Mouse (Mus musculus): ENCODE results near the gene Fancc.

Gene Fancc

DNA sequence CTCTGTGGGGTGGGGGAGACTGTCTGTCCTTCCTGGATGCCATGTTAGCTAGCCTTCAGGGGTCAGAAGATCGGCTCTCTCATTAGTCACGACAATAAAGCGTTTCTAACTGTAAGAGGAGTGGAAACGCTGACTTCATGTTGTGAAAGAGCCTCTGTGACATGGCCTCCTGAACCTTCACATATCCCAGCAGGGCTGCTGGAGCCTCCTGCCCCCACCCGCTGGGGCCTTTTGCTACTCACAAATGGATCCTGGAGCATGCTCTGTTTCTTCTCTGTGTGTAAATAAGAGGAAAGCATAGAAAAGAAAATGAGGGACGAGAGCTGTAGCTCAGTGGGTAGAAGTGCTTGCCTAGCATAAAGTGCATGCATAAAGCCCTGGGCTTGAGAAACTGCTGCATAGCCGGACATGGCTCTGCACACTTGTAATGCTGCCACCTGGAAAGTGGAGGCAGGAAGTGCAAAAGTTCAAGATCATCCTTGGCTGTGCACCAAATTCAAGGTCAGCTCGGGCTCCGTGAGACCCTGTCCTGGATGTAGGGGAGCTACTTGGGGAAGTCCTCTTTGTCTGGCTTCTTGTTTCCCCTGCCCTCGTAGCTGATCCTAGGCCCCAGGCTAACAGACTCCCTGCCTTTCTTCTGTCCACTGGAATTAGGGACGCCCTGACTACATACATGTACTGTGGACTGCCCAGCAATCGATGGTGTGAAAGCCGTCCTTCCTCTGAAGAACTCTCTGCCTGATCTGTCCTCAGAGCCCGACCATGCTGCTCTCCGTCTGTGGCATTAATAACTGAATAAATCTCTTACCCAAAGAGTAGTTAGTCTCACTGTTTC is 202.5 kb downstream of the Fancc start:
- no peak for DNase-seq (ENCODE audit: extremely low spot score, low read depth, low spot score)

DNA sequence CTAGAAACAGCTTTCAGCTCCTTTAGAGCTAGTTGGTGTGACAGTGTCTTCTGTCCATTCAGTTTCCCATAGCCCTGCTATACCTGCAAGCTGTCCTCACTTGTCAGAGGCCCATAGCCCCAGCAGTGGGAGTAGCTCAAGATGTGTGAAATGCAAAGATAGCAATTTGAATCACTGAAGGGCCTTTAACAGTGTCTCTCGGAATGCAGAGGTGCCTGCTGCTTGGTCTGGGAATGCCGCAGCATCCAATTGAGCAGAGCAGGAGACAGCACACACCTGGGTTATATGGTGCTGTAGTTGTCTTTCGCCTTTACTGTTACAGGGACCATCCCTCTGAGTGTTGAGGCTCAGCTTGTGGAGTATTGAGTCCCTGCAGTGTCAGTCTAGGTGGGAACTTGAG is 203.4 kb downstream of the Fancc start:
- DNase-seq (ENCODE audit: extremely low spot score, low read depth, low spot score): no peak

DNA sequence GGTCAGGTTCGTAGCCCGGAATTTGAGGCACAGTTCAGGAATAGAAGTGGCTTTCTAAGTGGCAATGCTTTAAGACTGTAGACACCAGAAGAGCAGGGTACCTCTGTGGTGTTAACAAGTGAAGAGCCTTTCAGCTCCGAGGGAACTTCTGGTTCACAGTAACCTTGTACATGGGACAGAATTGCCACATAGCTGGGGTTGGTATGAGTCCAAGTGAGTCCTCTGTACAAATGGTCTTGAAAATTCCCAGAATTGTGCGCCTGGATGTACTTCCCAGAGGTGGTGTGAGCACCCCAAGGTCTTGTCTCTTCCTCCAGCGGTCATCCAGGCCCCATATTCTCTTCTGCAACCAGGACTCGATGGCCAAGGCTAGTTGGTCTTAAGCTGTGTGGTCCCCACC is 206.1 kb downstream of the Fancc start:
- no peak for DNase-seq (ENCODE audit: extremely low spot score, low read depth, low spot score)

DNA sequence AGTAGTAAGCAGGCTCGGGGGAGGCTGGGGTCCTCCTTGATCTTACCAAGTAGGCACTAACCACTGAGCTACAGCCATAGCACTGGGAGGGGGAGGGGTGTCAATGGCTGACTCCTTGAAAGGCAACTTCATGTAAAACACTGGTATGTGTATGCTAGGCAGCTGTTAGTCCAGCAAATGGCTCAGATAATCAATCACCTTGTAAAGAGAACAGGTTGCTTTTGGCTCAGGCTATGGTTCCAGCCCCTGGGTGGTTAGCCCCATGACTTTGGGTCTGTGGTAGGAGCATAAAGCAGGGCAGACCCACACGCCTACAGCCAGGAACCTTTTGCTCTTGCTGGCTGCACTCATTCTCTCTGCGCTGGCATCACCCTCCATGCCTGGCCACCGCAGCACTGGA is 207.0 kb downstream of the Fancc start:
- DNase-seq (ENCODE audit: extremely low spot score, low read depth, low spot score): no peak

DNA sequence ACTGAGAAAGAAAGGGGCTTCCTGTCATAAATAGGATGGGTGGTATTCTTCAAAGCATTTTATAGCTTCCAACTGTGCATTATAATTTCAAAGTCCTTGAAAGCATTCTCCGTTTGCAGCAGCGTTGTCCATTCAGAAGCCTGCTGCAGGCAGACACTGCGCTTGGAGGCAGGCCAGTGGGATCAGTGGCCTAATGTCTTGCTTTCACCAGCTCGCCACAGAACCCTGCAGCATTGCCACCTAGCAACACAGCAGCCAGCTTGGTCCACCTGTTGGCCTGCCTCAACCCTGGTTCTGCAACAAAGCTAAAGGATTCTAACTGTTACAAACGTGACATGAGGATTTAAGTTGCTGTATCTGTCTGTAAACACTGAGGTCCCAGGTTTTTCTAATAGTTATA is 207.4 kb downstream of the Fancc start:
- DNase-seq (ENCODE audit: extremely low spot score, low read depth, low spot score): no peak

DNA sequence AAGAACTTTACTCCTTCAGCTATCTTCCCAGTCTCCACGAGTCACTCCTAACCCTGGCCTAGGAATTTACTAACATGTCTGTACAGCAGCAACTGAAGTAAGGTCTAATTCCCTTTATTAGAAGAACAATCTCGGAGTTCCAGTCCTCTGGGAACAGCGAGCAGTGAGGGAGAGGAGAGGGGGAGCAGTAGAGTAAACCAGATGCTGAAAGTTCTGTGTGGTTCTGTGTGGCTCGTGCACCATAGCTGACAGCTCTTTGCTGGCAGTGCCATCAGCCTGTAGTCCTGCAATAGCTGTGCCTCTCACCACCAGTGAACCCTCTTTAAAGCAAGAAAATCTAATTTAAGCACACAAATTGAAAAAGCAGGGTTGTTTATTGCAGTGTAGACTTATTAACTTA is 207.9 kb downstream of the Fancc start:
- no peak for DNase-seq (ENCODE audit: extremely low spot score, low read depth, low spot score)

DNA sequence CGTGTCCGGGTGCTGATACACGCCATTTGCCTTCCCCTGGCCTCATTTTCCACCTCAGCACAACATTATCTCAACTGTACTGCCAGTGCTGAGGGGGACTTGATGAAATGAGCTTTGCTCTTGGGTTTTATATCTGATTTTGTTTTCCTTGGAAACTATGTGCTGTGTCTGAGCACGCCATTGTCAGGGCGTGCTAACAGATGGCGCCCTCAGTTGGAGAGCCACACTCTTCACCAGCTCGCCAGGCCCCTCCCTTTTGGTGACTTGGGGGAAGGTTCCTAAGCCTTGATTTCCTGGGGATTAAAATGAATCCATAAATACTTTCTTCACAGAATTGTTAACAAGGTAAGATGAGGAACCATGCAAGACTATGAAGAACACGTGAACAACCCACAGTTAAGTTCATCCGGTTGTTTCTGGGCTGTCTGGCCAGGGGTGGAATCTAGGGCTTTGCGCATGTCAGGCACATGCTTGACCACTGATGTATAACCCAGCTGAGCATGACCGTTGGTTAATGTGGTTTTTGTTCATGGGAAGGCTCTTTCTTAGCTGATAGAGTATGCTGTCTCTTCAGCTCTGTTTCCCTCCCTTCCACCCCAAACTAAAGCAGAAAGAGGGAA is 210.5 kb downstream of the Fancc start:
- DNase-seq (ENCODE audit: extremely low spot score, low read depth, low spot score): no peak

DNA sequence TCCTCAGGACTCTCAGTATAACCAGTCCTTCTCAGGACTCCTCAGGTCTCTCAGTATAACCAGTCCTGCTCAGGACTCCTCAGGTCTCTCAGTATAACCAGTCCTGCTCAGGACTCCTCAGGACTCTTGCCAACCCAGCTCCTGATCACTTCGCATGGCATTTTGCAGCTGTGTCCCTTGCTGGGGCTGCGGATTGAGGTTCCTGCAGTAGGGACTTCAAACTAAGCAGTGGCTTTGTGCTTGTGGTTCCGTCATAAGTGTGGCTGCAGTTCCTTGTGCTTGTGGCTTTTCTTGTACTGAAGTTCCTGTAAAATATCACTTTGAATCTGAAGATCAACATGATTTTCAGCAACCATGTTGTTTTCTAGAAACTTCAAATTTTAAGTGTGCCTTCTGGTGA is 212.3 kb downstream of the Fancc start:
- DNase-seq (ENCODE audit: extremely low spot score, low read depth, low spot score): no peak

DNA sequence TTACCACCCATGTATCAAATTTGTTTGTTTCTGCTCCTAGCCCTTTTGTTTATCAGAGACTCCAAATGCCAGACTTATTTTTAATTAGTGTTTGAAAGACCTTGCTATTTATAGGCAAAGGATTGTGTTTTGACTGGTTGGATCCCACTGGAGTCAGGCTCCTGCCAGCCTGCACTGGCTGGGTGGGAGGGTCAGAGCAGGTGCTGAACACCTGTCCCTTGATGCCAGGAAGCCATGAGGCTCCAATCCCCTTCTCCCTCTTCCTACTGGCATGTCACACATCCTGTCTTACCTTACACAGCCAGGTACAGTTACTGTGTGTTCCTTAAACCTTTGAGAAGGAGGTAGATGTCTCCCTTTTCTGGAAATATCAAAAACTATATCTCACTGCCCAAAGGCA is 213.8 kb downstream of the Fancc start:
- DNase-seq (ENCODE audit: extremely low spot score, low read depth, low spot score): no peak

DNA sequence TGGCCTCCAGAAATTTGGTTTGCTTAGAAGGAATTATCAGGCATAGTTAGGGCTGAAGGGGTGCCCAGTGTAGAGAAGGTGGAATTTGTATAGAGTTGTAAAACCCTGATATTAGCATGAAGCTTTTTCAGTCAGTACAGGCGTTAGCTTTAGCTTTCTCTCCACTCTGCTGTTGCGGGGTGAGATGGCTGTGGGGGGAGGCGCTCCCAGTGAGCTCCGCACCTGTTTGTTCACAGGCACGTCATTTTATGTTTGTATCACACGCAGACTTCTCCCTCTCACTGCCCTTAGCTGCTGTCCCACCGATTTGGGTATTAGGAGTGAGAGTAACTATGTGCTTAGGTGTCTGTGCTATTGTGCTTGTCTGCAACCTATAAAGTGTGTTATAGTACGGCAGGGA is 215.9 kb downstream of the Fancc start:
- DNase-seq (ENCODE audit: extremely low spot score, low read depth, low spot score): no peak

DNA sequence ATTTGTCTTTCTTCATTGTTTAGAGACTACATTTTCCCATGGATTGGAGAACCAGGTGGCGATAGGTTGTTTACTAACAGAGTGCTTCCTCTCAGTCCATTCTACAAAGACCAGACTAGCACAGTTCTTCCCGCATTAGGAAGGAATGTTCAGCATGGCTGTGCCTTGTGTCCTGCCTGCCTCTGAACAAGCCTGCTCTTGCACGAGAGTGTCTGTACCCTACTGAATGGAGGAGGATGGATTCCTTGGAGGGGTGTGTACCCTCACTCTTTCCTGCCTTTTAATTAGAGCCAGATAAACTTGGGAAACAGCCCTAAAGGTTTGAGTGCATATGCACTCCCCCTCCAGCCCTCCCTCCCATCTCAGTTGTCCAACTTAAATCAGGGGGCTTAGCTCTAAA is 216.7 kb downstream of the Fancc start:
- no peak for DNase-seq (ENCODE audit: extremely low spot score, low read depth, low spot score)

DNA sequence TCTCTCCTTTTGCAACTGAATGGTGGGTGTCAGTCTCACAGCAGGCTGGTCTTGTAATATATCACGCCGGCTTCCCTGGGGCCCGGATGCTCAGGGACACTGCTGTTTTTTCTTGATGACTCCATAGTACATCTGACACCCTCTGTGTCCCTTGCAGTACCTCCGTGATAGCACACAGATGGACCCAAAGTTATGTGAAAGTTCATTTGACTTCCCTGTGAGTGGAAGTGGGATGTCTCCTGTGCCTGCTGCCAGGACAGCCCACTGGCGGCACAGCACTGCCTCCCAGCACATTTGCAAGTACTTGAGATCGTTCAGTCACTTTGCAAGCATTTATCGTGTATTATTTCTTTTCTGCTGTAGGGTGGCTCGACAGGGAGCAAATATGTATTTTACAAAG is 217.3 kb downstream of the Fancc start:
- DNase-seq (ENCODE audit: extremely low spot score, low read depth, low spot score): no peak

DNA sequence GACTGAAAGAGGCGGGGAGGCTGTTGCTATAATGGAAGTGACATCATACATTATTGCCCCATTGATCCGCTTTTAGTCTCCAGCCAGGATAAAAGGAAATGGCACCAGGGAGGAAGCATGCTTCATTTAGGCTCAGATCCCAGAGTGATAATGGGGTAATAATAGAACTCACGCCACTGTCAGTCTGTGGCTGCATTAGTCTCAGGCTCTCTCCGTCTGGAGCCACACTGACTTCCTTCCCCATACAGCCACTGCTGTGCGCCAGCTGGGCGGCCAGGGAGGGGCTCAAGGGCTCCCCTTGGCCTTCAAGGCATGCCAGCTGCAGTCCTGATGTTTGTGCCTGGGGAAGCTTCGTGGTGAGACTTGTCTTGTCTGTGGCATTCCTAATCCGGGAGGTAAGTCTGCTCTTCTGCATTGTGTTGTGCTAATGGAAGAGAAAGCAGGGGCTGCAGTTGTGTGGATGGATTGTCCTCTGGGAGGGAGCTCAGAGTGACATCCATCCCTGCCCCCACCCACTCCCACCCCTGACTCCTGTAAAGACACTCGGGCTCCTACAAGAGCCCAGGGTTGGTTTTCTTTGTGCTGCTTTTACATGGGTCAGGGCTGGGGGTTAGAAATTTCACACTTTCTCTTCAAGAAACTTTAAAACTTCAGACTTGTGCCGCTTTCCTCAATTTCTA is 218.1 kb downstream of the Fancc start:
- DNase-seq (ENCODE audit: extremely low spot score, low read depth, low spot score): no peak

DNA sequence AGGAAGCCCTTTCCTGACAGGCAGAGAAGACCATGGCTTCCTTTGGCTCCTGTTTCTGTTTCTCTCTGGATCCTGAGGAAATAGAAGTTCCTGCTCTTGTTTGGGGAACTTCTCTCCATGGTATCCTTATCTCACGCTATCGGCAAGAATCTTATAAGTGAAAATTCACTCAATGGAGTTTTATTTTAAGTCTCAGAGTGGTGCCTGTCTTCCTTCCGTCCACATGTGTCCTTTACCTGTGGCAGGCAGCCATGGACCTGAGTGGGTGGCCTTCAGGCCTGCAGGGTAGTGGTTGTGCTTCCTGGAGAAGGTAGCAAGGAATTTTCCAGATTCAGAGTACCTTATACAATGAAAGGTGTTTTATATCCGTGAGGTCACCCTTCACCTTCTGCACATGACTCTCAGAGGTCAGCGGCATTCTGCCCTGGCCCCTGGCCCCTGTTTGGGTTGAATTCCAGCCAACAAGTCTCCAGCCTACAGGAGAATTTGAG is 218.9 kb downstream of the Fancc start:
- no peak for DNase-seq (ENCODE audit: extremely low spot score, low read depth, low spot score)

DNA sequence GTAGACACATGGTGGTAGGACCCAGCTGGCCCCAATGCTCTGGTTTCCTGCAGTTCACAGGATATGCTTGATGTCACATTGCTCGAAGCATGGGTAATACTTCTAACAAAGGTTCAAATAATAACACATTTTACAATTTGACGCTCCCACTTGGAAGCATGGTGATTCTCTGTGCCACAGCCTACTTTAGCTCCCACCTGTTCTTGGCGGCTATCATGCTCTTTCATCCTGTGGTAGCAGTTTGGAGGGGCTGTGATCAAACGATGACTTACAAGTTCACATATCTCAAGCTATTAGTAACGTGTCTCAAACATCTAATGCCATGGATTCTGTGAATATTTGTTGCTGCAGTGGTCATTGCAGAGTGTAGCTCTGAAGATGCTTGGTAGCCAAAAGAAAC is 219.8 kb downstream of the Fancc start:
- DNase-seq (ENCODE audit: extremely low spot score, low read depth, low spot score): no peak

DNA sequence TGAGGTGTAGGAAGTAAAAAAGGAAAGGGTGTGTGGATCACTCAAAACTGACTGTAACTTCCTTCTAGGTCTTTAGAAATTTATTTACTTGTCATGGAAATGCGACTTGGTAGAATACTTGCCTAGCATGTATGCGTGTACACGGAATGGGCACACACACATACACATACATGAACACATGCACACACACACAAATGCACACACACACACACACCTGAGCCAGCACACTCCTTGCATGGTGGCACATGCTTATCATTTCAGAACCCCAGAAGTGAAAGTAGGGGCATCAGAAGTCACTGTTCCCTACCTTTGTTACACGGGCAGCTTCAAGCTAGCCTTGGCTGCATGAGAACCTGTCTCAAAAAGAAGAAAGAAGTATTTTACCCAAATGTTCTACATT is 220.7 kb downstream of the Fancc start:
- no peak for DNase-seq (ENCODE audit: extremely low spot score, low read depth, low spot score)

DNA sequence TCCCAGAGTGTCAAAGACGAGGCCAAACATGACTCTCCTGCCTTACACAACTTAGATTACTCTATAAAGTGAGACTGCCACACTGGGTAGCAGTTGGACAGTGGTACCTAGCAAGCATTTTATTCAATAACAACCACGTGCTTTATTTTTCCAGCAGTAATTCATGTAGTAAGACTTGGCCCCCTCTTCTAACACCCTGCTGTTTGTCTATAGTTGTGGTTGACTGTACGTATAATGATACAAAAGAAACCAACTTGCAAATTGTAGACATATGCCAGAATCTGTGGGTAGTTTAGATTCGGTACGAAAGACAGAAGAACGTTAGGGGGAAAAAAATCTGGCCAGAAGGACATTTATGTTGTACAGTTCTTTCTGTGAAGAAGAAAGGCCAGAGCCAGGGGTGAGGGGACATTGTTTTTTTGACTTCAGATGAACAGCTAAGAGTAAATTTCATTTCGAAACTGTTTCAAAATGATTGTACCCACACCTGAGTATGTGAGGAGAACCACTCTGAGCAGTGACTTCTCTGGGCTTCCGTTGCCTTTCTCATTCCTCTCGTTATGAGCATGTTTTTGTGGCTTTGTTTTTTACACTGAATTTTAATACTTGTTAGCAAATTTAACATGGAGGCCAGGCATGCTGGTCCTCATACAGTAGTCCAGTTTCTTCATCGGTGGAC is 222.5 kb downstream of the Fancc start:
- no peak for DNase-seq (ENCODE audit: extremely low spot score, low read depth, low spot score)

DNA sequence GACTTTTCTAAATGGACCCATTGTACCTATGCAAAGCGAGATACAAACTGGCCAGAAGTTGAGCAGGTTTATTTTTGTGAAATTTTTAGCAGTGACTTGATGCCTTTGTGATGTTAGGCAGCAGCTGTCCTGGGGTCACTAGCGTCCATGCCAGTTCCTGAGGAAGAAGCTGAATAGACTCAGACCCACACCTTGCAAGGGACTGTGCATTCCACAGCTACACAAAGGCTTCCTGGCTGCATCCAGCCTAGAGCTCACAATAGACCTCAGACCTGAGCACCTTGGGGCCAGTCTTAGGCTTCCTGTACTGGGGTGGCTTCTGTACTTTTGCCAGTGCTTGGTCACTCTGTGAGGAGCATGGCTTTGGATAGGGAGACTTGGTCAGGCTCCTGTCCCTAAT is 223.2 kb downstream of the Fancc start:
- DNase-seq (ENCODE audit: extremely low spot score, low read depth, low spot score): no peak

DNA sequence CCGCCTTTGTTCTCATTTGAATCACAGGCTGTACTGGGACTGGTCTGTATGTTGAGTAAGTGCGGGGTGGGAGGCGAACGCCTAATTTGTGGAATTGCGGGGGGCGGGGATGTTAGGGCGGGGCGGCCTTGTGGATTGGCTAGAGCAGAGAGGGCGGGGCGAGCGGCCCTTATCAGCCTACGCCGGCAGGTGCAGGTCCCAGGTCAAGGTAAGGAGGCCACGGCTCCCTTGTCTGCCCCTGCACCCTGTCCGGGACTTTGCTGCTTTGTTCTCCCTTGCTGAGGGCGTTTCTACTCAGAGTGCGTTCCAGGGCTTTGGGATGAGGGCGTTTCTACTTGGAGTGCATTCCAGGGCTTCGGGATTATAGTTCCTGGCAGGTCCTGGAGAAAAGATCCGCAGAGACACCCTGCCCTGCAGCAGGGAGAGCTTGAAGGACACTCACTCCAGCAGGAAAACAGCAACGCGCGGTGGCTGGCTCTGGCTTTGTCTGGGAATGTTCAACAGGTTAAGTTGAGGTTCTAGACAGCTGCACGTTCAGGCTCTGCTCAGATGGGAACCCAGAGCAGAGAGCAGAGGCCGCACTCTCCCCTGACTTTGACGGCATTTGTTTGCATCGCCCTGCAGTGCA is 224.4 kb downstream of the Fancc start:
- DNase-seq (ENCODE audit: extremely low spot score, low read depth, low spot score): no peak

DNA sequence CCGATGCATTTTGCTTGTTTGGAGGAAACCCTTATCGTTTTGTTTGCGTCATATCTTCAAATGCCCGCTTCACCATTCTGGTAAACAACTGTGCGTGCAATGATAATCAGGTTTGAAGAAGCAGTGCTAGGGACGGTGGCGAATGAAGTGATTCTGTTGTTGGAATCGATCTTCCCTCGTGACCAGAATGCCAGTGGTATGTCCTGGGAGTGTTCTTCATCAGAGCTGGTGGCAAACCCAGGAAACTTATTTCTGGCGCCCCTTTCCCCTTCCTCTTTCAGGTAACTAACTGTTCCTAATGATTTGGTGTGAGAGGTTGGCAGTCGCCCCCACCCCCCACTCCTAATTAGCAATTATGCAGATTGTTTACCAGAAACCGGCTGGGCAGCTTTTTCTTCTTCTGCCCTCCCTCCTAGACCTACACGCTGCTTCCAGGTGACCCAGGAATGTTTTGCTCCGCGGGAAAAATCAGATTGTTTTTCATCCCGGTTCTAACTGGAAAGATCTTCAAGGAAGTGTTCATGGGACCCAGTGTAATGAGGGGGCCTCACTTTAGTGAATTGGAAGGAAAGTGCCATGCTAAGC is 225.0 kb downstream of the Fancc start:
- DNase-seq (ENCODE audit: extremely low spot score, low read depth, low spot score): no peak

DNA sequence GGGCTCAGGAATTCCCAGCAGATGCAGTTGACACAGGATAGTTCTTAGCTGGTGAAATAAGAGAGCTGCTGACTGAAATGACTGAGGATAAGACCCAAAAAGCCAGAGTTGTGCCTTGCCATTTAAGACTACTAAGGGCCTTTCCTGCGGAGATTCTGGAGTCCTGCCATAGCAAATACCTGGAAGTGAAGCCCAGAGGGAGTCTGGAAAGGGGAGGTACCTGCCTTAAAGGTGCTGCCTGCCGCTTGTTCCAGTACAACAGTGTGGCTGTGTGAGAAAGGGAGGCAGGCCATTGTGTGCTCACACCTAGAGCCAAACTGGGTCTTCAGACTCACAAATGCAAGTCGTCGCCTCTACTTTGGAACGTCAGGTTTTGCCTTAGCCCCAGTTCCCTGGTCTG is 226.9 kb downstream of the Fancc start:
- DNase-seq (ENCODE audit: extremely low spot score, low read depth, low spot score): no peak

Measured in hindlimb bud, embryonic 11.5 days (tissue).